Mouse (Mus musculus) forebrain, embryonic 15.5 days (tissue): Measurements from ENCODE around the gene Tmem150c. TPM values are rescaled to one million over a fixed set of nuclear protein-coding genes. Genes with fewer than 3 reads are reported as not detected.
A peak's percentile ranks its signal among the peaks of the same experiment; 100 is the strongest.

Experiments used
- ATAC-seq: fragments of 200-750 bp; cut with Nextera tagmentation; replicated peaks from 2 replicates; pipeline ENCODE4 v1.8.0; 2017; ENCODE audit warnings: mild to moderate bottlenecking, moderate TSS enrichment, moderate library complexity
- H3K27ac ChIP-seq: fragments of 300-500 bp; sonication (generic); replicated peaks from 2 replicates; pipeline ENCODE4 v1.5.1; 2015; ENCODE audit warnings: mild to moderate bottlenecking, inconsistent platforms
- H3K27me3 ChIP-seq: fragments of 300-500 bp; sonication (generic); 2 replicates; pipeline ENCODE4 v1.6.1; 2015; ENCODE audit warnings: inconsistent platforms
- H3K36me3 ChIP-seq: fragments of 300-500 bp; sonication (generic); 2 replicates; pipeline ENCODE4 v1.6.1; 2015; ENCODE audit warnings: mild to moderate bottlenecking, inconsistent platforms
- H3K4me1 ChIP-seq: fragments of 300-500 bp; sonication (generic); 2 replicates; pipeline ENCODE4 v1.6.1; 2015; ENCODE audit warnings: inconsistent platforms
- H3K4me2 ChIP-seq: fragments of 300-500 bp; sonication (generic); replicated peaks from 2 replicates; pipeline ENCODE4 v1.6.1; 2015; ENCODE audit warnings: mild to moderate bottlenecking, inconsistent platforms
- H3K4me3 ChIP-seq: fragments of 300-500 bp; sonication (generic); 2 replicates; pipeline ENCODE4 v1.5.1; 2015; ENCODE audit warnings: mild to moderate bottlenecking, inconsistent platforms
- H3K9ac ChIP-seq: fragments of 300-500 bp; sonication (generic); replicated peaks from 2 replicates; pipeline ENCODE4 v1.6.1; 2015; ENCODE audit warnings: mild to moderate bottlenecking, inconsistent platforms
- H3K9me3 ChIP-seq: fragments of 300-500 bp; sonication (generic); 2 replicates; pipeline ENCODE4 v1.6.1; 2016; ENCODE audit warnings: inconsistent platforms
- WGBS: fragments of 180-500 bp; shearing (Covaris S2); methylation state at CpG from one replicate; pipeline ENCODE4 v1.1.7; 2015; ENCODE audit warnings: mixed read lengths; 5-methylcytosine and 5-hydroxymethylcytosine counted together
- polyA plus RNA-seq: library from polyadenylated mRNA; unstranded; fragments of >200 nt; fragmentation: Nextera tagmentation; extraction: Ambion mirVana; gene quantifications from 2 replicates; pipeline ENCODE4 v1.2.1, GENCODE M21; 2015

The Tmem150c gene
- polyA plus RNA-seq, 1 experiment from 2014 or later: 32.1 TPM

- peaks cover 38% of the 10 kb centered on the region for H3K4me1 ChIP-seq
- H3K4me2 ChIP-seq: no peak overlapping the region
- 0 out of 2 replicates have a peak, but pooled peaks have one; percentile 4 for ATAC-seq
- no peak overlapping the region; the same call in 1 of the 2 replicates for H3K9ac ChIP-seq
- peaks cover 42% of the 10 kb centered on the region for H3K36me3 ChIP-seq
- no peaks in the 10 kb centered on the region for H3K9me3 ChIP-seq
- H3K27ac ChIP-seq: peak overlapping the region; percentile 51
- no peaks in the 10 kb centered on the region for H3K27me3 ChIP-seq
- no peak overlapping the region for H3K4me3 ChIP-seq
- WGBS: 28% methylated on average over 6 of the region's 6 CpGs
Observed at GRCm38 (mm10) chr5:100059326-100059725, 100.3 kb downstream of the Tmem150c start.

GRCm38 (mm10) chr5:100058729-100059128 is 100.9 kb downstream of the Tmem150c start:
- ATAC-seq: no peak
- Histone ChIP-seq H3K27ac (peak overlapping the region; percentile 51), H3K9me3 (no peaks in the 10 kb centered on the region), H3K4me1 (peaks cover 39% of the 10 kb centered on the region), H3K27me3 (no peaks in the 10 kb centered on the region), H3K36me3 (peaks cover 36% of the 10 kb centered on the region), H3K4me2 (no peak overlapping the region), H3K9ac (no peak overlapping the region), H3K4me3 (no peak overlapping the region)
- 18% methylated on average over 6 of the region's 6 CpGs for WGBS

GRCm38 (mm10) chr5:100057461-100058209 is 102.0 kb downstream of the Tmem150c start:
- no peaks in the 10 kb centered on the region for H3K27me3 ChIP-seq
- WGBS: 30% methylated on average over 14 of the region's 15 CpGs
- peak; percentile 65 for ATAC-seq

GRCm38 (mm10) chr5:100055866-100056369 is 103.7 kb downstream of the Tmem150c start:
- Histone ChIP-seq H3K4me3 (no peak overlapping the region), H3K27me3 (no peaks in the 10 kb centered on the region), H3K27ac (no peak overlapping the region), H3K4me2 (no peak overlapping the region), H3K4me1 (peaks cover 39% of the 10 kb centered on the region), H3K36me3 (peaks cover 10% of the 10 kb centered on the region), H3K9ac (no peak overlapping the region), H3K9me3 (no peaks in the 10 kb centered on the region)
- 90% methylated on average over 5 of the region's 5 CpGs for WGBS
- ATAC-seq: no peak

More at GRCm38 (mm10) chr5:100057461-100058209, 102.0 kb downstream of the Tmem150c start:
- Histone ChIP-seq H3K9ac (no peak overlapping the region), H3K4me2 (no peak overlapping the region), H3K9me3 (no peaks in the 10 kb centered on the region), H3K4me3 (no peak overlapping the region), H3K27ac (peak overlapping the region; percentile 51), H3K4me1 (peaks cover 39% of the 10 kb centered on the region), H3K36me3 (peaks cover 26% of the 10 kb centered on the region)

- H3K4me1 ChIP-seq: peaks cover 39% of the 10 kb centered on the region
- no peak overlapping the region for H3K4me3 ChIP-seq
- no peaks in the 10 kb centered on the region for H3K27me3 ChIP-seq
- H3K9me3 ChIP-seq: no peaks in the 10 kb centered on the region
- H3K36me3 ChIP-seq: 0 out of 2 replicates have a peak, but pooled peaks cover 1% of the 10 kb centered on the region
- no peak overlapping the region for H3K4me2 ChIP-seq
- no peak for ATAC-seq
- 80% methylated on average over 11 of the region's 11 CpGs for WGBS
- H3K9ac ChIP-seq: no peak overlapping the region
- no peak overlapping the region for H3K27ac ChIP-seq
Observed at GRCm38 (mm10) chr5:100054807-100055547, 104.6 kb downstream of the Tmem150c start.

- no peak overlapping the region for H3K4me3 ChIP-seq
- H3K36me3 ChIP-seq: no peaks in the 10 kb centered on the region
- H3K4me2 ChIP-seq: no peak overlapping the region
- no peak overlapping the region for H3K9ac ChIP-seq
- peaks cover 39% of the 10 kb centered on the region for H3K4me1 ChIP-seq
- no peak for ATAC-seq
- 95% methylated on average over 7 of the region's 7 CpGs for WGBS
- H3K27ac ChIP-seq: no peak overlapping the region
- no peaks in the 10 kb centered on the region for H3K9me3 ChIP-seq
- H3K27me3 ChIP-seq: no peaks in the 10 kb centered on the region
Observed at GRCm38 (mm10) chr5:100052728-100053127, 106.9 kb downstream of the Tmem150c start.

GRCm38 (mm10) chr5:100049904-100050303 is 109.7 kb downstream of the Tmem150c start:
- 94% methylated on average over 3 of the region's 3 CpGs for WGBS
- Histone ChIP-seq H3K36me3 (no peaks in the 10 kb centered on the region), H3K27ac (no peak overlapping the region), H3K9me3 (no peaks in the 10 kb centered on the region), H3K4me2 (no peak overlapping the region), H3K4me3 (no peak overlapping the region), H3K27me3 (no peaks in the 10 kb centered on the region), H3K9ac (no peak overlapping the region), H3K4me1 (peaks cover 47% of the 10 kb centered on the region)
- ATAC-seq: no peak

GRCm38 (mm10) chr5:100047871-100048270 is 111.7 kb downstream of the Tmem150c start:
- peaks cover 58% of the 10 kb centered on the region for H3K4me1 ChIP-seq
- H3K27me3 ChIP-seq: no peaks in the 10 kb centered on the region
- peak overlapping the region; percentile 1; the same call in 1 of the 2 replicates for H3K4me2 ChIP-seq
- H3K9me3 ChIP-seq: no peaks in the 10 kb centered on the region
- 21% methylated on average over 7 of the region's 7 CpGs for WGBS
- H3K27ac ChIP-seq: peak overlapping the region; percentile 48
- H3K4me3 ChIP-seq: no peak overlapping the region
- H3K36me3 ChIP-seq: no peaks in the 10 kb centered on the region
- H3K9ac ChIP-seq: no peak overlapping the region
- ATAC-seq: peak; percentile 53

GRCm38 (mm10) chr5:100047143-100047640 is 112.4 kb downstream of the Tmem150c start:
- Histone ChIP-seq H3K36me3 (no peaks in the 10 kb centered on the region), H3K27me3 (no peaks in the 10 kb centered on the region), H3K4me3 (no peak overlapping the region), H3K4me2 (no peak overlapping the region), H3K9me3 (no peaks in the 10 kb centered on the region), H3K9ac (no peak overlapping the region), H3K4me1 (peaks cover 58% of the 10 kb centered on the region), H3K27ac (peak overlapping the region; percentile 48)
- no peak for ATAC-seq
- 54% methylated on average over 8 of the region's 8 CpGs for WGBS

GRCm38 (mm10) chr5:100046096-100046495 is 113.5 kb downstream of the Tmem150c start:
- Histone ChIP-seq H3K9ac (no peak overlapping the region), H3K4me3 (no peak overlapping the region), H3K27ac (peak overlapping the region; percentile 28; the same call in 1 of the 2 replicates), H3K27me3 (no peaks in the 10 kb centered on the region), H3K36me3 (no peaks in the 10 kb centered on the region), H3K4me1 (peaks cover 68% of the 10 kb centered on the region), H3K9me3 (no peaks in the 10 kb centered on the region), H3K4me2 (no peak overlapping the region)
- 54% methylated on average over 3 of the region's 3 CpGs for WGBS
- no peak for ATAC-seq

- H3K4me1 ChIP-seq: peaks cover 74% of the 10 kb centered on the region
- no peak overlapping the region for H3K9ac ChIP-seq
- H3K4me2 ChIP-seq: no peak overlapping the region
- no peak overlapping the region for H3K27ac ChIP-seq
- no peaks in the 10 kb centered on the region for H3K27me3 ChIP-seq
- H3K4me3 ChIP-seq: no peak overlapping the region
- WGBS: 70% methylated on average over 5 of the region's 5 CpGs
- no peak for ATAC-seq
- H3K36me3 ChIP-seq: no peaks in the 10 kb centered on the region
- H3K9me3 ChIP-seq: no peaks in the 10 kb centered on the region
Observed at GRCm38 (mm10) chr5:100044621-100045020, 115.0 kb downstream of the Tmem150c start.

- WGBS: 77% methylated on average over 4 of the region's 4 CpGs
- H3K27me3 ChIP-seq: no peaks in the 10 kb centered on the region
- no peak for ATAC-seq
- H3K4me1 ChIP-seq: peaks cover 69% of the 10 kb centered on the region
- no peaks in the 10 kb centered on the region for H3K9me3 ChIP-seq
- no peak overlapping the region for H3K4me2 ChIP-seq
- H3K27ac ChIP-seq: no peak overlapping the region
- H3K4me3 ChIP-seq: no peak overlapping the region
- no peak overlapping the region for H3K9ac ChIP-seq
- H3K36me3 ChIP-seq: no peaks in the 10 kb centered on the region
Observed at GRCm38 (mm10) chr5:100044030-100044429, 115.6 kb downstream of the Tmem150c start.
